Mouse (Mus musculus): Measurements from ENCODE around the gene Psme2. TPM values are rescaled to one million over a fixed set of nuclear protein-coding genes. Genes with fewer than 3 reads are reported as not detected.

Gene Psme2
- total and polyA plus RNA-seq, 3 experiments = 467 to 757 (median 684) TPM

DNA sequence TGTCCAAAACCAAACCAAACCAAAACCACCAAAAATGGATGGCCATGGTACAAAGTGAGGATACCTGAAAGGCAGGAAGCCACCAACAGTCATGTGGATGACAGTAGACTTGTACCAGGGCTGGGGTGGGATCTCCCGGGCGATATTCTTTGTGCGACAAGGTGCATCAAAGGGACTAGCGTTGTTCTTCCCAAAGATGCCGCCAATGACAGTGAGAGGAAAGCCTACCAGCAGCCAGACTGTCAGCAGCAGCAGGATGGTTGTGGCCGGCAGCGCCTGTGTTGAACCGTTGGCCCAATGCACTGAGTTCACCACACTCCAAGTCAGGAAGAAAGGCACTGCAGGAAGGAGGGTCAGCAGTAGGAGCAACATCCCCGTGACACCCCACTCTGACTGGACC is 46.9 kb upstream of the Psme2 start, which contains the start of gene Gm49378:
Gene Gm49378, minus strand, starts transcription at position 101 of the 400 bp plus-strand sequence.
- Histone ChIP-seq H3K9ac (ENCODE audit: insufficient read depth, low read depth) (no peak within 1 kb of the TSS), H3K4me1 (ENCODE audit: control insufficient read depth in 1 of 2, insufficient read depth in 2 of 2) (peaks cover 4 to 46% of the 10 kb centered on the region in 2 experiments; a peak in 3 of 4 replicates), H3K9me3 (replicated peaks; ENCODE audit: low read length) (no peaks in the 10 kb centered on the region), H3K36me3 (replicated peaks in 1 of 2; ENCODE audit: control insufficient read depth in 1 of 2, insufficient read depth in 1 of 2, low read length in 1 of 2) (peaks cover 50 to 72% of the 10 kb centered on the region in 2 experiments), H3K4me2 (ENCODE audit: insufficient read depth, low read depth, poor library complexity, severe bottlenecking) (no peak within 1 kb of the TSS), H3K27me3 (replicated peaks) (no peaks in the 10 kb centered on the region), H3K79me2 (replicated peaks; ENCODE audit: control insufficient read depth, extremely low read depth, insufficient read depth, poor library complexity, severe bottlenecking) (peaks cover 27% of the 10 kb centered on the region), H3K4me3 (replicated peaks in 1 of 3; ENCODE audit: low read depth in 2 of 3, low read length in 2 of 3, poor library complexity in 1 of 3) (no peak within 1 kb of the TSS), H3K27ac (ENCODE audit: insufficient read depth, low read depth) (no peak within 1 kb of the TSS)
- TF ChIP-seq MAX (IDR thresholded peaks at IDR 0.05; ENCODE audit: low read length) (no peak), ETS1 (conservative IDR thresholded peaks at IDR 0.05; ENCODE audit: low read depth, low read length) (no peak), JUN (IDR thresholded peaks at IDR 0.05; ENCODE audit: insufficient read depth, low read depth, low read length) (no peak), TCF12 (IDR thresholded peaks at IDR 0.05; ENCODE audit: low read depth, low read length) (no peak), IRF4 (IDR thresholded peaks at IDR 0.05; ENCODE audit: low read depth, low read length) (no peak), BHLHE40 (IDR thresholded peaks at IDR 0.05; ENCODE audit: low read depth, low read length) (no peak), RCOR1 (conservative IDR thresholded peaks at IDR 0.05; ENCODE audit: low read depth, low read length) (no peak), USF1 (IDR thresholded peaks at IDR 0.05; ENCODE audit: low read depth, low read length) (no peak), ZC3H11A (IDR thresholded peaks at IDR 0.05; ENCODE audit: low read depth, low read length) (no peak), CHD2 (IDR thresholded peaks at IDR 0.05; ENCODE audit: low read length) (no peak), MXI1 (IDR thresholded peaks at IDR 0.05; ENCODE audit: low read depth, low read length) (no peak), MEF2A (IDR thresholded peaks at IDR 0.05; ENCODE audit: borderline replicate concordance, low read depth, low read length) (no peak), ZKSCAN1 (IDR thresholded peaks at IDR 0.05; ENCODE audit: borderline replicate concordance, low read depth, low read length) (no peak), USF2 (conservative IDR thresholded peaks at IDR 0.05; ENCODE audit: low read depth, low read length) (no peak), ZNF384 (IDR thresholded peaks at IDR 0.05; ENCODE audit: low read depth, low read length) (no peak)
- DNase-seq (ENCODE audit: extremely low read depth) = no peak
- dilution Hi-C loops (cut with MboI; ENCODE audit: extremely low pct_ligation_motif_present, extremely low pct_unique_long_range_greater_than_20kb, low sequenced_read_pairs) (no loop called here), in situ Hi-C loops (cut with MboI; ENCODE audit: low pct_ligation_motif_present, low pct_unique_long_range_greater_than_20kb, low sequenced_read_pairs) (no loop called here)

DNA sequence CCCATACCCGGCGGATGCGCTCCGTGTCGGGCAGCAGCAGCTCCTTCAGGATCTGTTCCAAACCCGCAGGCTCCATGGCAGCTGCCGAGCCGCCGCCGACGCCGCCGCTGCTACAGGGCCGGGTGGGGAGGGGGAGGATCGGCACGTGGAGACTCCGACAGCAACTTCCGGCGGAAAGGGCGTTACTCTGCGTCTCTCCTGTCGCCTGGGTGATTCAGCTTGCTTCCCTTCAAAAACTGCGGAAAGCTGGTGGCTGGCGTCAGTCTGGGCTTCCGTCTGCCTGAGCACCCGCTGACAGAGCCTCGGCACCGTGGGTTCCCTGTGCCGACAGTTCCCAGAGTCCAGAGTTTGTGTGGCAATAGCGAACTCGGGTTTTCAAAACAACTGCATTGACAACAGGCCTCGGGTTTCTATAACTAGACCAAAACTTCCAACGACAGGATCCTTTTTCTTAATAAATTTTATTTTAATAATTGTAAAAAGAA is 44.7 kb upstream of the Psme2 start, which contains the start of gene Ipo4:
Gene Ipo4, minus strand, starts transcription at position 435 of the 485 bp plus-strand sequence.
- Histone ChIP-seq H3K9ac (ENCODE audit: insufficient read depth, low read depth) (peak within 1 kb of the TSS; percentile 54), H3K36me3 (replicated peaks in 1 of 2; ENCODE audit: control insufficient read depth in 1 of 2, insufficient read depth in 1 of 2, low read length in 1 of 2) (peaks cover 62 to 83% of the 10 kb centered on the region in 2 experiments), H3K79me2 (replicated peaks; ENCODE audit: control insufficient read depth, extremely low read depth, insufficient read depth, poor library complexity, severe bottlenecking) (peaks cover 10% of the 10 kb centered on the region; the same call in 1 of the 2 replicates), H3K4me2 (ENCODE audit: insufficient read depth, low read depth, poor library complexity, severe bottlenecking) (peak within 1 kb of the TSS; percentile 53), H3K27ac (ENCODE audit: insufficient read depth, low read depth) (no peak within 1 kb of the TSS; the same call in 1 of the 2 replicates), H3K27me3 (replicated peaks) (no peaks in the 10 kb centered on the region), H3K4me1 (ENCODE audit: control insufficient read depth in 1 of 2, insufficient read depth in 2 of 2) (peaks cover 4 to 28% of the 10 kb centered on the region in 2 experiments; a peak in 3 of 4 replicates), H3K9me3 (replicated peaks; ENCODE audit: low read length) (no peaks in the 10 kb centered on the region), H3K4me3 (replicated peaks in 1 of 3; ENCODE audit: low read depth in 2 of 3, low read length in 2 of 3, poor library complexity in 1 of 3) (peak within 1 kb of the TSS; percentile 75 to 89 (median 78))
- in situ Hi-C loops (cut with MboI; ENCODE audit: low pct_ligation_motif_present, low pct_unique_long_range_greater_than_20kb, low sequenced_read_pairs) (no loop called here), dilution Hi-C loops (cut with MboI; ENCODE audit: extremely low pct_ligation_motif_present, extremely low pct_unique_long_range_greater_than_20kb, low sequenced_read_pairs) (no loop called here)
- peak; percentile 93 for DNase-seq (ENCODE audit: extremely low read depth)
- peak; percentile 32; the same call in 1 of the 2 replicates for TF ChIP-seq ETS1 (conservative IDR thresholded peaks at IDR 0.05; ENCODE audit: low read depth, low read length)
- TF ChIP-seq MYC (IDR thresholded peaks at IDR 0.05; ENCODE audit: low read depth, low read length) = peak; percentile 97
- TF ChIP-seq POLR2A (IDR thresholded peaks at IDR 0.05; ENCODE audit: low read depth, low read length) = peak; percentile 82
- TF ChIP-seq NELFE (IDR thresholded peaks at IDR 0.05; ENCODE audit: low read depth, low read length) = peak; percentile 76
- peak; percentile 75; the same call in 1 of the 2 replicates for TF ChIP-seq TBP (conservative IDR thresholded peaks at IDR 0.05; ENCODE audit: low read depth, low read length)
- TF ChIP-seq BHLHE40 (IDR thresholded peaks at IDR 0.05; ENCODE audit: low read depth, low read length) = peak; percentile 97
- peak; percentile 80 for TF ChIP-seq HCFC1 (IDR thresholded peaks at IDR 0.05; ENCODE audit: low read depth, low read length)
- TF ChIP-seq CHD2 (IDR thresholded peaks at IDR 0.05; ENCODE audit: low read length) = peak; percentile 57; the same call in 1 of the 2 replicates
- TF ChIP-seq MEF2A (IDR thresholded peaks at IDR 0.05; ENCODE audit: borderline replicate concordance, low read depth, low read length) = peak; percentile 61; the same call in 1 of the 2 replicates
- no peak for TF ChIP-seq PAX5 (IDR thresholded peaks at IDR 0.05; ENCODE audit: low read length)
- 0 out of 2 replicates have a peak, but pooled peaks have one; percentile 66 for TF ChIP-seq KAT2A (IDR thresholded peaks at IDR 0.05; ENCODE audit: insufficient replicate concordance, low read length)
- TF ChIP-seq ZNF384 (IDR thresholded peaks at IDR 0.05; ENCODE audit: low read depth, low read length) = no peak
- TF ChIP-seq IRF4 (IDR thresholded peaks at IDR 0.05; ENCODE audit: low read depth, low read length) = peak; percentile 53; the same call in 1 of the 2 replicates
- peak; percentile 98 for TF ChIP-seq MAX (IDR thresholded peaks at IDR 0.05; ENCODE audit: low read length)
- TF ChIP-seq E2F4 (IDR thresholded peaks at IDR 0.05; ENCODE audit: insufficient replicate concordance, low read depth, low read length) = no peak
- TF ChIP-seq SIN3A (IDR thresholded peaks at IDR 0.05; ENCODE audit: low read length) = peak; percentile 98
- TF ChIP-seq ELF1 (IDR thresholded peaks at IDR 0.05; ENCODE audit: low read depth, low read length) = peak; percentile 78
- peak; percentile 100 for TF ChIP-seq MXI1 (IDR thresholded peaks at IDR 0.05; ENCODE audit: low read depth, low read length)
- peak; percentile 70 for TF ChIP-seq USF1 (IDR thresholded peaks at IDR 0.05; ENCODE audit: low read depth, low read length)
- TF ChIP-seq SMC3 (IDR thresholded peaks at IDR 0.05; ENCODE audit: low read depth, low read length) = no peak
- TF ChIP-seq JUND (conservative IDR thresholded peaks at IDR 0.05; ENCODE audit: low read depth, low read length) = no peak
- TF ChIP-seq ZC3H11A (IDR thresholded peaks at IDR 0.05; ENCODE audit: low read depth, low read length) = no peak
- TF ChIP-seq POLR2AphosphoS2 (IDR thresholded peaks at IDR 0.05; ENCODE audit: low read depth, low read length) = peak; percentile 85
- TF ChIP-seq MAZ (IDR thresholded peaks at IDR 0.05; ENCODE audit: low read depth, low read length) = peak; percentile 81
- TF ChIP-seq RCOR1 (conservative IDR thresholded peaks at IDR 0.05; ENCODE audit: low read depth, low read length) = 0 out of 2 replicates have a peak, but pooled peaks have one; percentile 52
